Mouse (Mus musculus): Measurements from ENCODE around the gene Ptprq.

Ptprq gene

DNA sequence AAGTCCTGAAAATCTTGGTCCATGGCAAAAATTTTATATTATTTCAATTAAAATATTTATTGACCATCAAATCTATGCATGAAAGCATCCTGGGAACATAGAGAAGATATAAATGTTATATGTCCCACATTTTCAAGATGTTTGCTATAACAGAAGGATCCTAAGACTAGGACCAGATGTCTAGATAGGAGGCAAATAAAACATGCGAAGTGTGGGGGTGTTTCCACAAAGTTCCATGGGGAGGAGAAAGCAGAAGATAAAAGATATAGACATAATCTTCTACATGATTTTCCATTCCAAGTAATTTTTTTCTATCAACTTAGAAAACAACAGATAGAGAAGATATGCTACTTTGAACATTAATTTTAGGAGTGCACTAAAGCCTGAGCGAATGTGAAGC, 70.2 kb downstream of the Ptprq start:
- DNase-seq (ENCODE audit: low read depth in 2 of 2, low spot score in 2 of 2) = no peak

GRCm38 (mm10) chr10:107628104-107628503, 91.7 kb downstream of the Ptprq start:
- no peak for DNase-seq (ENCODE audit: low read depth in 2 of 2, low spot score in 2 of 2)

DNA sequence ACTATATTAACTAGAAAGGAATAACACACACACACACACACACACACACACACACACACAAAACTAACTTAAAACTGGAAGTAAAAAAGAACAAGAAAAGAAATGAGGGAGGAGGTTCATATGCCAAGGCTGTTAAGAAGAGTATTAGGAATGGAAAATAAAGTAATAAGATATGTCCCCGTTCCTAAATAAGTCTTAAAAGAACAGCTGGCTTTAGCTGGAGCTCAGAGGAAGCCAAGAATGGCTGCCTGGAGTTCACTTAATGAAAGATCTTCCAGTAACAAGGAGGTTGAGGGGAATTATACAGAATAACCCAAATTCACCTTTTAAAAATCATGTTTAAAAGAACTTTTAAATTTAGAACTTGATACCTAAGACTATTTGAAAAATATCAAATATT, 93.2 kb downstream of the Ptprq start:
- DNase-seq (ENCODE audit: low read depth in 2 of 2, low spot score in 2 of 2) = no peak

DNA sequence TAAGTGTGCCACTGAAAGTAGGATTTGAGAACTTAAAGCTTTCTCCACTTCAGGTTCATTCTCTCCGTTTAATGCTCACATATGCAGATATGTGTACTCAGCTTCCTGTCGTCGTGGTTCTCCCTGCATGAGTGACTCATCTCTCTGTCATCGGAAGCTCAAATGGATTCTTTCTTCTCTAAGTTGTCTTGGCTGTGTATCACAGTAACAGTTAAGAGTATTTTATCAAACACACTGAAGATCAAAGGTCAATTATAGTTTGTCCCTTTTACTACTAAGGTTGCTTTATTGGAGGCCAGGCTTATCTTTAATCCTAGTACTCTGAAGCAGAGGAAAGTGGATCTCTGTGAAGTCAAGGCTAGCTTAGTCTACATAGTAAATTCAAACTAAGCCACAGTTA, 95.6 kb downstream of the Ptprq start:
- no peak for DNase-seq (ENCODE audit: low read depth in 2 of 2, low spot score in 2 of 2)

GRCm38 (mm10) chr10:107615460-107615859, 104.4 kb downstream of the Ptprq start:
- no peak for DNase-seq (ENCODE audit: low read depth in 2 of 2, low spot score in 2 of 2)

DNA sequence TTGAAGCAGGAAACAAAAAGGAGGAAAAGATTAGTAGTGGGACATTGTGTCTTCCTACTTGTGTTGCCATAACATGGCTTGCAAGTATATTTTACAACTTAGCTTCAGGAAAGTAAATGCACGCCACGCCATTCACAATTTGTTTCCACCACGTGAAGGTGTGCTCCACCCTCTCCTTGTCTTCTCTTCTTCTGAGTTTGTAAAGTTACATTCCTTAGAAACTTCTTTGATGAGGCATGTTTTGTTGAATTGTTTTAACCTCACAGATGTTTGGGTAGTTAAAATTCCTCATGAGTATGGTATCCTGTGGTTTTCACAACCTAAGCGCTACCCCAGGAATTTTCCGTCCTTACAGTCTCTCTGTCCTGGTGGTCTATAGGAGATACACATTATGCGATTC, 118.5 kb downstream of the Ptprq start:
- DNase-seq (ENCODE audit: low read depth in 2 of 2, low spot score in 2 of 2) = no peak

- DNase-seq (ENCODE audit: low read depth in 2 of 2, low spot score in 2 of 2) = no peak
These were observed 136.5 kb downstream of the Ptprq start for GRCm38 (mm10) chr10:107583360-107583759.

GRCm38 (mm10) chr10:107569044-107569443, 150.8 kb downstream of the Ptprq start:
- DNase-seq (ENCODE audit: low read depth in 2 of 2, low spot score in 2 of 2) = no peak

DNA sequence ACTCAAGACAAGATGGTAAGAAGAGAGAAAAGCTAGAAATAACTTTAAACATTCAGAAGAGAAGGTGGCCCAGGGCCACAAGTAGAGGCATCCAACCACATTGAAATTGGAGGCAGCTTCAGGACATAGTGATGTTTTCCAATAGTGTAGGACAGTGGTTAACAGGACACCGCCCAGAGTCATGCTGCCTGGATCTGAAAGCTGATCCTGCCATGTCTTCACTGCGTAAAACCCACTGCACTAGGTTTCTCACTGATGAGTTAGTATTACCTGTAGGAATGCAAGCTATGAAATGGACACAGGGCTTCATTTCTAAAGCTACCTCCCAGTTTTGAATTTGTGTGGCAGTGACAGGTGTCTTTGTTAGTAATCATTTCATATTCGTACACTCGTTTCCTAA, 151.6 kb downstream of the Ptprq start:
- DNase-seq (ENCODE audit: low read depth in 2 of 2, low spot score in 2 of 2) = no peak

DNA sequence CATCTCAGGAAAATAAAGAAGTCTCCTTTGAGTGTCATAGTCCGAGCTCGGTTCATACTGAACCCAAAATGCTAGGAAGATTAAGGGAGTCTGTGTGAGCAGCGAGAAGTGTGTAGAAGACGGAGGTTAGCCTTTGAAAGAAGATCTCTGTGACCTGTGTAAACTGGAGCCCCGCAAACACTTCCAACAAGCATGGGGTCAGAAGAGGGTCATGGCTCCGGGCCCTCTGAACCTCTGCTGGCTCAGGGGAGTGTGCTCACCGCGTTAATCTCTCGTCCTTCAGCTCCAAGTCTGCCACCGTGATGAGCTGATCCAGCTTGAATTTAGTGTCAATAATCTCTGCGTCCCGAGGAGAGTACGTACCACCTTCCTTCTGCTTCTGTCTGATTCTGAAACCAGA, 157.0 kb downstream of the Ptprq start:
- no peak for DNase-seq (ENCODE audit: low read depth in 2 of 2, low spot score in 2 of 2)

DNA sequence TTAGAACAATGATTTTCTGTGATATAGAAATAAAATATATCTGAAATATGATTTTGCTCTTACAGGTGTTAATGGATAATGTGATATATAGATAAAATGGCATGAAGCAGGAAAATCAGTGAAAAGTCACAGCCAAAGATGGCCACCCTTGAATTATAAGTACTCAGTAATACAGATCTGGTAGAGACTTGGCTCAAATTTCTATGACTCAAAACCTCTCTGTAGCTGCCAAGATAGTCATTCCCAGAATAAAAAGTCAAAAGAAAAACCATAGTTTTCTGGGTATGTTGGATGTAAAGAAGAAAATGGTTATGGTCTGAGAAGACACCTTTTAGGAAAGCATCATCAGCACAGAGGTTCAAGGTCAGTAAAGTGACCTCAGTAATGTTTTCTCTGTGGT, 159.0 kb downstream of the Ptprq start:
- no peak for DNase-seq (ENCODE audit: low read depth in 2 of 2, low spot score in 2 of 2)

DNA sequence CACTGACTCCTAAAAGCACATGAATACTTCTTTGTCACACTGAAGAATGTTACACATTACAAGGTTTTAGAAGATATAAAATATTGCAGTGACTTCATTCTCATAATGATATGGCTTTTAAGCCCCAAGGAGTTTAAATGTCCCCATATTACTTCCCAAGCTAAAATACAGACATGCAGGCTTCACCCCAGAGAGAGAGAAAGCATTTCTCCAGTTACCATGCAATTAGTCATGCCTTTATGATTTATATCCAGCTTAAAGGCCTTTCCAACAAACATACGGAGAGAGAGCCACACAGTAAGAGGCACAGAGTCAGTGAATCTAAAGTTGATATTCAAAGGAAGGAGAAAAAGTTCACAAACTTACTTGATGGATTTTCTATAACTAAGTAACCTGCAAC, 176.8 kb downstream of the Ptprq start:
- no peak for DNase-seq (ENCODE audit: low read depth in 2 of 2, low spot score in 2 of 2)

DNA sequence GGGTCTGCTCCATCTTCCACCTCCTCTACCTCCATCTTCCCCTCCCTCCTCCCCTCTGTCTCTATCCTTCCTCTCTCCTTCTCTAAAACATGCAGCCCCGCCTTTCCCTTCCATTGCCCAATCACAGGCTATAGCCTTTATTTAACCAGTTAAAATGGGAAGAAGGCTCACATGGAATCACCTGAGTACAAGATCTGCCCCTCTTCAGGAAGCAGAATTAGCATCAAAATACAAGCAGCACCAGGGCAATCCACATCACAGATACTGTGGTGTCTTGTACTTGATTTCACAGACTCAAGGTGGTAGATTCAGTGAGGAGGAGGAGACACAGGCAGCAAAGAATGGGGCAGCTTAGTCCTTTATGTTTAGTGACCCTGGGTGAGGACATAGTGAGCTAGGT, 191.1 kb downstream of the Ptprq start:
- DNase-seq (ENCODE audit: low read depth in 2 of 2, low spot score in 2 of 2) = no peak

- no peak for DNase-seq (ENCODE audit: low read depth in 2 of 2, low spot score in 2 of 2)
These were observed 200.6 kb downstream of the Ptprq start for GRCm38 (mm10) chr10:107519216-107519615.

- DNase-seq (ENCODE audit: low read depth in 2 of 2, low spot score in 2 of 2) = no peak
These were observed 203.2 kb downstream of the Ptprq start for GRCm38 (mm10) chr10:107516641-107517040.

DNA sequence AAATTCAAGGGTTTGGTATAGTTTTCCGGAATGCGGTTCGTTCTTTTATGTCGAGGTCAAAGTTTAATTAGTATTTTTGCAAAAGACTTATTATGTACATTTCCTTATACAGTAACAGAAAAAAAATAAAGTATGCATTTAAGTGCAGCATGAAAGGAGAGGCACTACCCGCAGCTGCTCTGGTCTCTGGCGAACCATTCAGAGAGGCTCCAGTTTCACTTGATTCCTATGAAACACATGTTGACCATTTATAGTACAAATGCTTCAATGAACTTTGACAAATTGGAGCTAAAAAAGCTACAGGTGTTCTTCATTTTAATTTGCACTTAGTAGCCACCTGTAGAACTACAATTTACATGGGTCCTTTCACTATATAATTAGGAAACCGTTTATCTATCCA, 205.1 kb downstream of the Ptprq start:
- no peak for DNase-seq (ENCODE audit: low read depth in 2 of 2, low spot score in 2 of 2)

GRCm38 (mm10) chr10:107506397-107506796, 213.5 kb downstream of the Ptprq start:
- DNase-seq (ENCODE audit: low read depth in 2 of 2, low spot score in 2 of 2) = no peak

- no peak for DNase-seq (ENCODE audit: low read depth in 2 of 2, low spot score in 2 of 2)
These were observed 216.4 kb downstream of the Ptprq start for GRCm38 (mm10) chr10:107503430-107503829.

GRCm38 (mm10) chr10:107502193-107502592, 217.7 kb downstream of the Ptprq start:
- DNase-seq (ENCODE audit: low read depth in 2 of 2, low spot score in 2 of 2) = no peak

- no peak for DNase-seq (ENCODE audit: low read depth in 2 of 2, low spot score in 2 of 2)
These were observed 220.2 kb downstream of the Ptprq start for GRCm38 (mm10) chr10:107499656-107500055.

DNA sequence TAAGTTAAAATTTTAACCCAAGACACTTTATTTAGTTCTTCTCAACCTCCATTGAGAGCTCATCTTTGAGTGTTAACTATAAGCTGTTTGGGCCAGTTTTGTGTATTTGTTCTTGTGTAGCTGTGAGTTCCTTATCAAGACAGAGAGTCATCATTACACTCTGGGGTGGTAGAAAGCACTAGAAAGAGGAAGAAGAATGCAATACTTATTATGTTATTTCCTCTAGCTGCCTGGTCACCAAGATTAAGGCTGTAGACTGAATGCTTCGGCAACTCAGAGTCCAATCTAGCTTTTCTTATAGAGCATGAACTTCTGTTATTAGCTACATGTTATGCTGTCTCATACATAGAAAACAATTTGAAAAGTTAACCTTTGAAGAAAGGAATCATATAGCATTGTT, 223.4 kb downstream of the Ptprq start:
- DNase-seq (ENCODE audit: low read depth in 2 of 2, low spot score in 2 of 2) = no peak

DNA sequence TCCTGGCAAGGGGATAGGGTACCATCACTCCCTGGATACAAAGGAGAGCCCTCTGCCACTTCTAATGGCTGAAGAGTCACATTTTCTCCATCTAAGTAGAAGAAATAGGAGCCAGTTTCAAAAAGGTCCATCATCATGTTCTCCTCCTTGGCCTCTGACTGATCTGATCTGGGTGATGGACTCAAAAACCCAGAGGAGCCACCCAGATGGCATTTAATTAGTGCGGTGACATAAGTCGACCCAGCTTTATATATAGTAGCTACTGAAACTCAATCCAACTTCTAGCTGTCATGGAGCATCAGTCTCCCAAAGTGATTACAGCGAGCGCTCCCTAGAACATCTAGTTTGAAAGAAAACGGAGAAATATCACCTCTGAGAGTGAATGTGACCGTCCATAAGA, 225.3 kb downstream of the Ptprq start, which contains the start of gene Myf6:
Gene Myf6, minus strand, starts transcription at position 170 of the 400 bp plus-strand sequence.
- DNase-seq (ENCODE audit: low read depth in 2 of 2, low spot score in 2 of 2) = no peak

DNA sequence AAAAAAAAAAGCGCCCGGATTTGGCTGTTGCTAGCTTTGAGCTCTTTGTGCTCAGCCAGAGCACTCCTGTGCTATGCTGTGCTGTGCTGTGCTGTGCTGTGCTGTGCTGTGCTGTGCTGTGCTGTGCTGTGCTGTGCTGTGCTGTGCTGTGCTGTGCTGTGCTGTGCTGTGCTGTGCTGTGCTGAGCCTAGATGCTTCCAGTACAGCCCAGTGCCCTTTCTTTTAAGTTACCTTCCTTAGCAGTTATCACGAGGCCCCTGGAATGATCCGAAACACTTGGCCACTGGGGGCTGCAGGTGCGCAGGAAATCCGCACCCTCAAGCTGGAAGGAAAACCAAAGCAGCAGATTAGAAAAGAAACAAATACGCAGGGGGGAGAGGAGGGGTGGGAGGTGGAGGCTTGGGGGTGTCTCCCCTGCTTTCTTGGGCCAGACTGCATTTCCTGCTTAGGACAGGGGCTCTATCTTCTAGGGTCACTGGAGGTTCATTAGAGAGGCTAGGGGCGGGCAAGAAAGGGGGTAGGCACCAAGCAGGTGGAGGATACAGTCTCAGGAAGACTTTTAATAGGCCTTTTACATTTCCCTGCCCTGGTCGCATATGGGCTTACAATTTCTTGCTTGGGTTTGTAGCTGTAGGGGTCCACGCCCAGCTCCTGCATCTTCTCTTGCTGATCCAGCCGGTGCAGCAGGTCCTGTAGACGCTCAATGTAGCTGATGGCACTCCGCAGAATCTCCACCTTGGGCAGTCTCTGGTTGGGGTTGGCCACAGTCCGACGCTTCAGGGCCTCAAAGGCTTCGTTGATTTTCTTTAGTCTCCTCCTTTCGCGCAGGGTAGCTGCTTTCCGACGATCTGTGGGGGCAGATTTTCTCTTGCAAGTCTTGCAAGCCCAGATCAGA, 226.0 kb downstream of the Ptprq start:
- no peak for DNase-seq (ENCODE audit: low read depth in 2 of 2, low spot score in 2 of 2)

All from CD8-positive naive resting alpha-beta T cell, adult 2 months (primary cell).